Mouse (Mus musculus) small intestine, adult 2 months (tissue): ENCODE measurements around the gene Mrpl3.

ENCODE experiments used
- CTCF ChIP-seq: fragments of 200-500 bp; IDR thresholded peaks from 2 replicates; pipeline ENCODE4 v1.5.1; 2012; ENCODE audit warnings: low read depth, mild to moderate bottlenecking, control low read depth, inconsistent platforms, low read length, moderate library complexity, mixed read lengths; ENCODE audit not compliant: insufficient replicate concordance, insufficient read length; ENCODE audit errors: extremely low read depth
- POLR2A ChIP-seq: fragments of 200-500 bp; IDR thresholded peaks from 2 replicates; pipeline ENCODE4 v1.6.1; 2012; ENCODE audit warnings: low read depth, mild to moderate bottlenecking, control low read depth, inconsistent platforms, low read length, moderate library complexity

GRCm38 (mm10) chr9:105037847-105038246 lies 15.2 kb upstream of the Mrpl3 start:
- TF ChIP-seq CTCF (no peak), POLR2A (no peak)
